Mouse (Mus musculus) liver, embryonic 14 days (tissue): ENCODE measurements around the gene Prdm10. TPM values are rescaled to one million over a fixed set of nuclear protein-coding genes. Genes with fewer than 3 reads are reported as not detected.

ENCODE experiments used
- polyA plus RNA-seq: library from polyadenylated mRNA; depleted of rRNA; stranded (reverse); fragments of >200 nt; gene quantifications from 2 replicates; pipeline ENCODE4 v1.2.3, GENCODE M21; 2012; rRNA removed

Prdm10 gene
- 4.9 and 5.5 TPM in 2 replicates for polyA plus RNA-seq

DNA sequence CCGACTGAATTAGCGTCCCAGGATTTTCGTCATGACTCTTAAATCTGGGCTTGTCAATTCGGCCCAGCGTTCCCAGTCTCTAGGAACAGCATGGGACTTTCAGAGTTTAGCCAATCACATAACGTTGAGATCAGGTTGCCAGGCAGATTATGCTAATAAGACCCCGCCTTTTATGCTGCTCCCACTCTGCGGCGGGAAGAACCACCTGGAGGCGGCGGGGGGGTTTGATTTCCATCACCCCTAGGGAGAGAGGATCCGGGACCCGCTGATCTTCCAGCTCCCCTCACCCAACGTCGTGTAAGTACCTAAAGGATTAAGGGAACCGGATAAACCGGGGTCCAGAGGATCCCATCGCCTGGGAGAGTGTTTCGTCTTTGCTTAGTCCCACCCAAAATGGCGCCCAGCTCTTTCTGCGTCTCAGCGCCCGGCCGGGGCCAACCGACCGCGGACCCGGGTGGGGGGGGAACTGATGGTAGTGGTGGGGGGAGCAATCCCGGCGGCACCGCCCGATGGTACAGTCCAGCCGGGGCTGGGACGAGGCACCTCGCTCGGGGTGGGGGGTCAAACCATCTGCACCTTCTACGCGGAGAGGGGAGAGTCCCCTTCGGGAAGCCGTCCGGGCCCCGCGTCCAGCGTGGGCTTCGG, at the start of gene Prdm10:
TSS of gene Prdm10 (plus strand) at position 173 of the 645 bp plus-strand sequence.

DNA sequence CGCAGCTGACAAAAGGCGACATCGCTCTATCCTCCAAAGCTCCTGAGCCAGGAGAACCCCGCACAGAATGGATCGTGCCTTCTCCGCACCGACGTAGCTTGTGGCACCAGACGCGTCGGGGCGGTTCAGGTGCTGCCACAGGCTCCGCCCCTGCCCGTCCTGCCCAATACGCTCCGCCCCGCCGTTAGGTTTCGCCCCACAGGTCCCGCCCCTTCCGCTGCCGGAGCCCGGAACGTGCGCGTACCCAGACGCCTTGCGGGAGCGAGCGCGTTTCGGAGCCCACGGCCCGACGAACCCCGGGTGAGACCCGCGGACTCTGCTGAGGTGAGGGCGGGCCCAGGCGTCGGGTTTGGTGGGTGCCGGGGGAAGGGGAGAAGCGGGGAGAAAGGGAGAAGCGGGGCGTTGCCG, 105.6 kb downstream of the Prdm10 start, which contains the start of gene Nfrkb:
TSS of gene Nfrkb (plus strand) at position 246 of the 408 bp plus-strand sequence.

Other genes with a start within 250 kb of the Prdm10 start
- 4.2 and 4.9 TPM in 2 replicates for gene Zbtb44, start 249.9 kb upstream of the Prdm10 start, polyA plus RNA-seq
- gene St14, start 148.7 kb upstream of the Prdm10 start, polyA plus RNA-seq = 0.21 and 0.26 TPM in 2 replicates
- gene Aplp2, start 68.7 kb upstream of the Prdm10 start, polyA plus RNA-seq = 120 and 134 TPM in 2 replicates
- 4.3 and 5.9 TPM in 2 replicates for gene Nfrkb, start 105.7 kb downstream of the Prdm10 start, polyA plus RNA-seq
- not detected in 2 replicates for gene Tmem45b, start 183.9 kb downstream of the Prdm10 start, polyA plus RNA-seq